Mouse (Mus musculus) left cerebral cortex, postnatal 14 days (tissue): ENCODE results near the gene Olfr1480. TPM values are rescaled to one million over a fixed set of nuclear protein-coding genes. Genes with fewer than 3 reads are reported as not detected.

ENCODE experiments used
- DNase-seq, 2 experiments: peaks; one replicate each; pipeline ENCODE4 v3.0.0; 2021 to 2022; ENCODE audit warnings: low spot score in 2 of 2, mixed read lengths in 1 of 2
- intact Hi-C: fragments of 180-260 bp; cut with DNase I; formaldehyde crosslinking; loops from one replicate; pipeline ENCODE4 v1.15.1; 2025
- long read RNA-seq, 2 experiments: library from polyadenylated mRNA; stranded (forward); transcript quantifications; one replicate each; pipeline ENCODE4 v2.0.0; 2021
- total RNA-seq, 2 experiments: library from RNA; stranded (reverse); gene quantifications; 2 replicates each; pipeline ENCODE4 v1.2.3; 2021

The Olfr1480 gene
- total RNA-seq: not detected
- long read RNA-seq, experiment 1: 0 reads
- long read RNA-seq, experiment 2: 0 reads

DNA sequence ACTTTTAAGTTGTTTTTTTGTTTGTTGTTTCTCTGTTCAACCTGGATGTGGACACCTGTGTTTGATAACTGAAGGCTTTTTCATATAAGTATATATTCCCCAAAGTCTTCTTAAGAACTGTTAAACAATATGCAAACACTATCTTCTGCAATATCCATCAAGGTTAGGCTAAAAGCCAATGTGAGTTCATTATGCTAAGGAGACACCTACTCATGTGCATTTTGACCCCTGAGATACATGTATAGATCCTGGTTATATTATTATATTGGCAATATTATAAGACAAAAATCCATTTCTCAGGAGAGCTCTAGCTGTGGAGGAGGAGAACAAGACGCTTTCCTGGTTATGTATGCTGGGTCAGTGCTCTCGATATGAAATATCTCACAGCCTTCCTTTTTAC, at the start of gene Olfr1480:
Gene Olfr1480 (plus strand): TSS at position 301 of the 400 bp plus-strand sequence.
- intact Hi-C loops: no loop called here
- no peak for DNase-seq

DNA sequence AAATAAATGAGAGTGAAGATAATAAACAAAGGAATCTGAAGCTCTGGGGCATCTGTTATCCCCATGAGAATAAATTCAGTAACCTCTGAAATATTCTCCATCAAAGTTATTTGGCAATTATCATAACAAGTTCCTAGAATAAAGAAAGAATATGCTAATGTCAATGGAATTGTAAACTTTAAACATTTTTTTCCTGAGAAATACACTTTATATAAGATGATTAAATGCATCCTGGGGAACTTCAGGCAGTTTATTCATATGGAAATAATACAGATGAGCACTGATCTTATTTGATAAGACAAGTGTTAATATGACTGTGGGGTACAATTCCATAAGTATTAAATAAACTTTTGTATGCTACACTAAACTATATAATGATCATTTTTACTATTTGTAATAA, 47.6 kb upstream of the Olfr1480 start, which contains the start of gene Olfr1475:
Gene Olfr1475 (minus strand): TSS at position 101 of the 400 bp plus-strand sequence.
- no peak for DNase-seq
- intact Hi-C loops: no loop called here

DNA sequence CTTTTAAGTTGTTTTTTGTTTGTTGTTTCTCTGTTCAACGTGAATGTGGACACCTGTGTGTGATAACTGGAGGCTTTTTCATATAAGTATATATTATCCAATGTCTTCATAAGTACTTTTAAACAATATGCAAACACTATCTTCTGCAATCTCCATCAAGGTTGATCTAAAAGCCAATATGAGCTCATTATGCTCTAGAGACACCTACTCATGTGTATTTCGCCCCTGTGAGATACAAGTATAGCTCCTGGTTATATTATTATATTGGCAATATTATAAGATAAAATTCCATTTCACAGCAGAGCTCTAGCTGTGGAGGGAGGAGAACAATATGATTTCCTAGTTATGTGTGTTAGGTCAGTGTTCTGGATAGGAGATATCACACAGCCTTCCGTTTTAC, 27.5 kb upstream of the Olfr1480 start, which contains the start of gene Olfr1477:
Gene Olfr1477 (plus strand): TSS at position 301 of the 400 bp plus-strand sequence.
- DNase-seq: no peak
- intact Hi-C loops: no loop called here

Other genes with a start within 250 kb of the Olfr1480 start
- gene Olfr1465, start 212.4 kb upstream of the Olfr1480 start, total RNA-seq: not detected
- gene Olfr1466, start 189.1 kb upstream of the Olfr1480 start, total RNA-seq: not detected
- not detected for gene Olfr1467, start 165.7 kb upstream of the Olfr1480 start, total RNA-seq
- not detected for gene Olfr1469, start 120.1 kb upstream of the Olfr1480 start, total RNA-seq
- gene Olfr1471, start 84.5 kb upstream of the Olfr1480 start, total RNA-seq: not detected
- not detected for gene Olfr1472, start 71.8 kb upstream of the Olfr1480 start, total RNA-seq
- gene Olfr1474, start 58.3 kb upstream of the Olfr1480 start, total RNA-seq: not detected
- not detected for gene Olfr1475, start 47.7 kb upstream of the Olfr1480 start, total RNA-seq
- gene Olfr1477, start 27.4 kb upstream of the Olfr1480 start, total RNA-seq: not detected
- gene Olfr1484, start 55.6 kb downstream of the Olfr1480 start, total RNA-seq: not detected
- gene Olfr1487, start 89.5 kb downstream of the Olfr1480 start, total RNA-seq: not detected
- not detected for gene Olfr1489, start 103.7 kb downstream of the Olfr1480 start, total RNA-seq
- gene Olfr1490, start 123.2 kb downstream of the Olfr1480 start, total RNA-seq: not detected
- not detected for gene Olfr1491, start 169.4 kb downstream of the Olfr1480 start, total RNA-seq
- not detected for gene Olfr1493-ps1, start 195.4 kb downstream of the Olfr1480 start, total RNA-seq
- not detected for gene Olfr1494, start 211.8 kb downstream of the Olfr1480 start, total RNA-seq
- not detected for gene Olfr1495, start 236.7 kb downstream of the Olfr1480 start, total RNA-seq
- not detected for gene Olfr1496, start 250.0 kb downstream of the Olfr1480 start, total RNA-seq